Mouse (Mus musculus) heart, adult 2 months (tissue): ENCODE results near the gene Olfr1093. TPM values are rescaled to one million over a fixed set of nuclear protein-coding genes. Genes with fewer than 3 reads are reported as not detected.

Experiments used
- DNase-seq, 2 experiments: peaks; one replicate each; pipeline ENCODE4 v3.0.0; 2021
- H3K27ac ChIP-seq: fragments of 200-600 bp; 2 replicates; pipeline ENCODE4 v1.8.1; 2022
- H3K27me3 ChIP-seq: fragments of 200-500 bp; 2 replicates; pipeline ENCODE4 v1.6.1; 2012; ENCODE audit warnings: mild to moderate bottlenecking, low read length, inconsistent platforms, mixed read lengths; ENCODE audit not compliant: control insufficient read depth, insufficient read depth
- H3K36me3 ChIP-seq: fragments of 200-500 bp; 2 replicates; pipeline ENCODE4 v1.6.1; 2012; ENCODE audit warnings: low read length, inconsistent platforms; ENCODE audit not compliant: control insufficient read depth, insufficient read depth
- H3K4me1 ChIP-seq: fragments of 200-500 bp; 2 replicates; pipeline ENCODE4 v1.6.1; 2011; ENCODE audit warnings: low read length; ENCODE audit not compliant: control insufficient read depth, insufficient read depth
- H3K4me3 ChIP-seq: fragments of 200-600 bp; 2 replicates; pipeline ENCODE4 v1.8.1; 2022
- H3K79me2 ChIP-seq: fragments of 200-500 bp; replicated peaks from 2 replicates; pipeline ENCODE4 v1.6.1; 2012; ENCODE audit warnings: mild to moderate bottlenecking, inconsistent platforms, low read length, moderate library complexity, mixed read lengths; ENCODE audit not compliant: control insufficient read depth, insufficient read depth
- H3K9ac ChIP-seq: fragments of 200-500 bp; 2 replicates; pipeline ENCODE4 v1.6.1; 2012; ENCODE audit warnings: low read depth, mild to moderate bottlenecking, control low read depth, inconsistent platforms, low read length, mixed read lengths
- CTCF ChIP-seq: fragments of 200-600 bp; IDR thresholded peaks from 2 replicates; pipeline ENCODE4 v1.8.1; 2022; ENCODE audit warnings: antibody characterized with exemption, mild to moderate bottlenecking, moderate library complexity
- EP300 ChIP-seq: fragments of 200-500 bp; IDR thresholded peaks from 2 replicates; pipeline ENCODE4 v1.6.1; 2011; ENCODE audit warnings: low read depth, low read length, control low read depth; ENCODE audit not compliant: insufficient read depth
- POLR2A ChIP-seq: fragments of 200-500 bp; IDR thresholded peaks from 2 replicates; pipeline ENCODE4 v1.6.1; 2011; ENCODE audit warnings: mild to moderate bottlenecking, low read depth, low read length, control low read depth; ENCODE audit not compliant: insufficient read depth
- WGBS: fragments of 180-500 bp; shearing (Covaris S2); methylation state at CpG from one replicate; pipeline ENCODE4 v1.1.7; 2018; 5-methylcytosine and 5-hydroxymethylcytosine counted together
- intact Hi-C: fragments of 180-260 bp; cut with DNase I; formaldehyde crosslinking; loops from one replicate; pipeline ENCODE4 v1.15.1; 2025
- long read RNA-seq: library from polyadenylated mRNA; stranded (forward); transcript quantifications from one replicate; pipeline ENCODE4 v2.0.0, GENCODE M21; 2021
- polyA plus RNA-seq: library from polyadenylated mRNA; depleted of rRNA; stranded (reverse); fragments of >200 nt; gene quantifications from 2 replicates; pipeline ENCODE4 v1.2.3, GENCODE M21; 2012; rRNA removed
- total RNA-seq, 2 experiments: library from RNA; stranded (reverse); gene quantifications; 2 replicates each; pipeline ENCODE4 v1.2.3; 2021

Gene Olfr1093
- total RNA-seq (not detected), polyA plus RNA-seq (not detected in 2 replicates)
- long read RNA-seq = 0 reads

GRCm38 (mm10) chr2:86782179-86782578 is at the start of gene Olfr1093:
TSS of gene Olfr1093 (plus strand) at chr2:86782479.
- no peak for DNase-seq
- Histone ChIP-seq H3K4me1 (no peaks in the 10 kb centered on the region), H3K27me3 (no peaks in the 10 kb centered on the region), H3K27ac (no peak within 1 kb of the TSS), H3K4me3 (no peak within 1 kb of the TSS), H3K36me3 (no peaks in the 10 kb centered on the region), H3K9ac (no peak within 1 kb of the TSS), H3K79me2 (no peaks in the 10 kb centered on the region)
- TF ChIP-seq EP300 = no peak
- no peak for TF ChIP-seq CTCF
- no peak for TF ChIP-seq POLR2A
- 61% methylated on average over 2 of the region's 2 CpGs for WGBS
- intact Hi-C loops = no loop called here

- intact Hi-C loops = no loop called here
- Histone ChIP-seq H3K4me1 (no peaks in the 10 kb centered on the region), H3K79me2 (no peaks in the 10 kb centered on the region), H3K27ac (no peak within 1 kb of the TSS), H3K4me3 (no peak within 1 kb of the TSS), H3K27me3 (no peaks in the 10 kb centered on the region), H3K36me3 (no peaks in the 10 kb centered on the region), H3K9ac (no peak within 1 kb of the TSS)
- no peak for TF ChIP-seq EP300
- no peak for DNase-seq
These were observed 48.7 kb upstream of the Olfr1093 start, which contains the start of gene Olfr1089 for GRCm38 (mm10) chr2:86733601-86734000. TSS of gene Olfr1089 (minus strand) at chr2:86733701.

- H3K27me3 ChIP-seq = no peaks in the 10 kb centered on the region
- no peaks in the 10 kb centered on the region for H3K36me3 ChIP-seq
- H3K4me3 ChIP-seq = no peak within 1 kb of the TSS
- TF ChIP-seq CTCF (no peak), POLR2A (no peak), EP300 (no peak)
- DNase-seq = no peak
- H3K4me1 ChIP-seq = no peaks in the 10 kb centered on the region
- WGBS = 92% methylated on average over 1 of the region's 1 CpGs
- H3K9ac ChIP-seq = no peak within 1 kb of the TSS
- intact Hi-C loops = no loop called here
- H3K79me2 ChIP-seq = no peaks in the 10 kb centered on the region
- H3K27ac ChIP-seq = no peak within 1 kb of the TSS
These were observed 23.4 kb upstream of the Olfr1093 start, which contains the start of gene Olfr1090 for GRCm38 (mm10) chr2:86758893-86759292. TSS of gene Olfr1090 (minus strand) at chr2:86758993.

- Histone ChIP-seq H3K9ac (no peak overlapping the region), H3K27ac (no peak overlapping the region), H3K4me1 (no peaks in the 10 kb centered on the region), H3K79me2 (no peaks in the 10 kb centered on the region), H3K27me3 (no peaks in the 10 kb centered on the region), H3K4me3 (no peak overlapping the region), H3K36me3 (no peaks in the 10 kb centered on the region)
- no peak for TF ChIP-seq POLR2A
- no peak for TF ChIP-seq CTCF
- no peak for TF ChIP-seq EP300
- intact Hi-C loops = no loop called here
- WGBS = 92% methylated on average over 6 of the region's 6 CpGs
- no peak for DNase-seq
These were observed 21.2 kb upstream of the Olfr1093 start for GRCm38 (mm10) chr2:86761050-86761449.

GRCm38 (mm10) chr2:86809918-86810317 is 27.6 kb downstream of the Olfr1093 start, which contains the start of gene Olfr141:
TSS of gene Olfr141 (minus strand) at chr2:86810018.
- H3K27ac ChIP-seq = no peak within 1 kb of the TSS
- no peak within 1 kb of the TSS for H3K9ac ChIP-seq
- no peaks in the 10 kb centered on the region for H3K4me1 ChIP-seq
- no peak for DNase-seq
- TF ChIP-seq POLR2A (no peak), EP300 (no peak), CTCF (no peak)
- no peaks in the 10 kb centered on the region for H3K27me3 ChIP-seq
- H3K4me3 ChIP-seq = no peak within 1 kb of the TSS
- intact Hi-C loops = no loop called here
- no peaks in the 10 kb centered on the region for H3K36me3 ChIP-seq
- no peaks in the 10 kb centered on the region for H3K79me2 ChIP-seq

- TF ChIP-seq POLR2A (no peak), CTCF (no peak), EP300 (no peak)
- no peaks in the 10 kb centered on the region for H3K79me2 ChIP-seq
- intact Hi-C loops = no loop called here
- H3K4me1 ChIP-seq = no peaks in the 10 kb centered on the region
- no peak within 1 kb of the TSS for H3K9ac ChIP-seq
- no peaks in the 10 kb centered on the region for H3K27me3 ChIP-seq
- H3K4me3 ChIP-seq = no peak within 1 kb of the TSS
- no peak within 1 kb of the TSS for H3K27ac ChIP-seq
- no peaks in the 10 kb centered on the region for H3K36me3 ChIP-seq
- DNase-seq = no peak
These were observed 42.1 kb downstream of the Olfr1093 start, which contains the start of gene Olfr1094 for GRCm38 (mm10) chr2:86824363-86824762. TSS of gene Olfr1094 (plus strand) at chr2:86824663.

Other genes starting within 250 kb of the Olfr1093 start
- not detected for gene Olfr1079, start 240.0 kb upstream of the Olfr1093 start, total RNA-seq
- not detected in 2 replicates for gene Olfr1079, start 240.0 kb upstream of the Olfr1093 start, polyA plus RNA-seq
- not detected for gene Olfr1080, start 224.2 kb upstream of the Olfr1093 start, total RNA-seq
- not detected in 2 replicates for gene Olfr1080, start 224.2 kb upstream of the Olfr1093 start, polyA plus RNA-seq
- not detected for gene Olfr1082, start 183.5 kb upstream of the Olfr1093 start, total RNA-seq
- gene Olfr1082, start 183.5 kb upstream of the Olfr1093 start, polyA plus RNA-seq = not detected in 2 replicates
- not detected for gene Olfr1084, start 142.8 kb upstream of the Olfr1093 start, total RNA-seq
- gene Olfr1084, start 142.8 kb upstream of the Olfr1093 start, polyA plus RNA-seq = not detected in 2 replicates
- not detected for gene Olfr1085, start 120.5 kb upstream of the Olfr1093 start, total RNA-seq
- gene Olfr1085, start 120.5 kb upstream of the Olfr1093 start, polyA plus RNA-seq = not detected in 2 replicates
- gene Olfr1086, start 102.4 kb upstream of the Olfr1093 start, total RNA-seq = not detected
- gene Olfr1086, start 102.4 kb upstream of the Olfr1093 start, polyA plus RNA-seq = not detected in 2 replicates
- not detected for gene Olfr1087, start 84.1 kb upstream of the Olfr1093 start, total RNA-seq
- gene Olfr1087, start 84.1 kb upstream of the Olfr1093 start, polyA plus RNA-seq = not detected in 2 replicates
- not detected for gene Olfr1089, start 48.8 kb upstream of the Olfr1093 start, total RNA-seq
- gene Olfr1089, start 48.8 kb upstream of the Olfr1093 start, polyA plus RNA-seq = not detected in 2 replicates
- not detected for gene Olfr1090, start 23.5 kb upstream of the Olfr1093 start, total RNA-seq
- not detected in 2 replicates for gene Olfr1090, start 23.5 kb upstream of the Olfr1093 start, polyA plus RNA-seq
- not detected for gene Olfr141, start 27.5 kb downstream of the Olfr1093 start, total RNA-seq
- not detected in 2 replicates for gene Olfr141, start 27.5 kb downstream of the Olfr1093 start, polyA plus RNA-seq
- gene Olfr1094, start 42.2 kb downstream of the Olfr1093 start, total RNA-seq = not detected
- gene Olfr1094, start 42.2 kb downstream of the Olfr1093 start, polyA plus RNA-seq = not detected in 2 replicates
- not detected for gene Olfr1095, start 69.2 kb downstream of the Olfr1093 start, total RNA-seq
- gene Olfr1095, start 69.2 kb downstream of the Olfr1093 start, polyA plus RNA-seq = not detected in 2 replicates
- not detected for gene Gm13723, start 92.3 kb downstream of the Olfr1093 start, total RNA-seq
- not detected in 2 replicates for gene Gm13723, start 92.3 kb downstream of the Olfr1093 start, polyA plus RNA-seq
- gene Olfr1097, start 109.7 kb downstream of the Olfr1093 start, total RNA-seq = not detected
- not detected in 2 replicates for gene Olfr1097, start 109.7 kb downstream of the Olfr1093 start, polyA plus RNA-seq
- not detected for gene Olfr1098, start 142.1 kb downstream of the Olfr1093 start, total RNA-seq
- not detected in 2 replicates for gene Olfr1098, start 142.1 kb downstream of the Olfr1093 start, polyA plus RNA-seq
- not detected for gene Olfr1099, start 178.2 kb downstream of the Olfr1093 start, total RNA-seq
- not detected in 2 replicates for gene Olfr1099, start 178.2 kb downstream of the Olfr1093 start, polyA plus RNA-seq
- gene Olfr1100, start 197.5 kb downstream of the Olfr1093 start, total RNA-seq = not detected
- not detected in 2 replicates for gene Olfr1100, start 197.5 kb downstream of the Olfr1093 start, polyA plus RNA-seq
- gene Olfr1101, start 208.7 kb downstream of the Olfr1093 start, total RNA-seq = not detected
- gene Olfr1101, start 208.7 kb downstream of the Olfr1093 start, polyA plus RNA-seq = not detected in 2 replicates
- not detected for gene Olfr1102, start 215.9 kb downstream of the Olfr1093 start, total RNA-seq
- not detected in 2 replicates for gene Olfr1102, start 215.9 kb downstream of the Olfr1093 start, polyA plus RNA-seq
- not detected for gene Olfr1104, start 244.6 kb downstream of the Olfr1093 start, total RNA-seq
- not detected in 2 replicates for gene Olfr1104, start 244.6 kb downstream of the Olfr1093 start, polyA plus RNA-seq